8 mouse cellular contexts compared by ENCODE assay signal in the genomic region with DNA sequence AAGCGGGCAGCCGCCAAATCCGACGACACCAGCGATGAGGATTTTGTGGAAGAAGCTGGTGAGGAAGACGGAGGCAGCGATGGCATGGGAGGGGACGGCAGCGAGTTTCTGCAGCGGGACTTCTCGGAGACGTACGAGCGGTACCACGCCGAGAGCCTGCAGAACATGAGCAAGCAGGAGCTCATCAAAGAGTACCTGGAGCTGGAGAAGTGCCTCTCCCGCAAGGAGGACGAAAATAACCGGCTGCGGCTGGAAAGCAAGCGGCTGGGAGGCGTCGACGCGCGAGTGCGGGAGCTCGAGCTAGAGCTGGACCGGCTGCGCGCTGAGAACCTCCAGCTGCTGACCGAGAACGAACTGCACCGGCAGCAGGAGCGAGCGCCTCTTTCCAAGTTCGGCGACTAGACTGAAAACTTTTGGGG. TPM values are rescaled to one million over a fixed set of nuclear protein-coding genes. Genes with fewer than 3 reads are reported as not detected.
DNase-seq lines count a peak whose midpoint lies in the region; ATAC-seq and TF ChIP-seq lines count a peak whose summit lies in the region.

No protein-coding gene starts in this region.

- H3K9me3 ChIP-seq in hindbrain, embryonic 13.5 days, result no peaks in the 10 kb centered on the region
- no peaks in the 10 kb centered on the region for H3K9me3 ChIP-seq in liver, embryonic 16.5 days (replicated peaks; ENCODE audit: control insufficient read depth, low read length)

- H3K9ac ChIP-seq in hindbrain, embryonic 13.5 days, result peak overlapping the region; percentile 82
- peak overlapping the region; percentile 78 for H3K9ac ChIP-seq in liver, embryonic 16.5 days (ENCODE audit: low read depth, low read length)

- peak overlapping the region; percentile 78 for H3ac ChIP-seq in C2C12 (ENCODE audit: control insufficient read depth, insufficient read length, low read depth)

- H3K4me3 ChIP-seq in gastrocnemius, adult 2 months, result peak overlapping the region; percentile 75
- peak overlapping the region; percentile 62 for H3K4me3 ChIP-seq in C2C12 (ENCODE audit: insufficient read depth, poor library complexity, severe bottlenecking)
- peak overlapping the region; percentile 60 for H3K4me3 ChIP-seq in hindbrain, embryonic 13.5 days
- peak overlapping the region; percentile 66 for H3K4me3 ChIP-seq in liver, embryonic 16.5 days (ENCODE audit: low read depth, low read length)

- peak overlapping the region; percentile 91 for H3K27ac ChIP-seq in gastrocnemius, adult 2 months
- H3K27ac ChIP-seq in hindbrain, embryonic 13.5 days, result peak overlapping the region; percentile 91; the same call in 1 of the 2 replicates
- peak overlapping the region; percentile 89 for H3K27ac ChIP-seq in liver, embryonic 16.5 days (ENCODE audit: low read length)

- H3K79me3 ChIP-seq in C2C12 (ENCODE audit: low read depth), result peaks cover 21% of the 10 kb centered on the region

- TF ChIP-seq CTCF in gastrocnemius, adult 2 months (IDR thresholded peaks at IDR 0.05), result no peak
- TF ChIP-seq CTCF in C2C12 (IDR thresholded peaks at IDR 0.05; ENCODE audit: control insufficient read depth, insufficient read depth, insufficient read length), result no peak

- intact Hi-C loops in gastrocnemius, adult 2 months (cut with DNase I), result loop anchor here (1.0 kb wide), 1 partner anchor 42 kb away; no protein-coding TSS in a partner anchor
- intact Hi-C loops in gastrocnemius, postnatal 36 days (cut with DNase I), result loop anchor here (2.0 kb wide), 1 partner anchor 41 kb away; no protein-coding TSS in a partner anchor

- peaks cover 15% of the 10 kb centered on the region for H3K36me3 ChIP-seq in C2C12 (ENCODE audit: control insufficient read depth, insufficient read depth)
- no peaks in the 10 kb centered on the region for H3K36me3 ChIP-seq in hindbrain, embryonic 13.5 days
- no peaks in the 10 kb centered on the region for H3K36me3 ChIP-seq in liver, embryonic 16.5 days (ENCODE audit: control insufficient read depth, insufficient read depth)

- peaks cover 35% of the 10 kb centered on the region for H3K4me1 ChIP-seq in hindbrain, embryonic 13.5 days (replicated peaks)
- peaks cover 19% of the 10 kb centered on the region for H3K4me1 ChIP-seq in liver, embryonic 16.5 days (ENCODE audit: control insufficient read depth, low read depth, low read length)

- WGBS in hindbrain, embryonic 13.5 days, result under 1% methylated on average over 38 of the region's 38 CpGs
- WGBS in liver, embryonic 16.5 days (ENCODE audit: insufficient replicate concordance), result under 1% methylated on average over 38 of the region's 38 CpGs

- no peak for ATAC-seq in hindbrain, embryonic 13.5 days (ENCODE audit: low FRiP score)
- ATAC-seq in liver, embryonic 16.5 days (ENCODE audit: low read depth), result no peak

- peaks cover 41% of the 10 kb centered on the region for H3K79me2 ChIP-seq in C2C12 (ENCODE audit: control insufficient read depth, insufficient read depth)

- no peaks in the 10 kb centered on the region for H3K27me3 ChIP-seq in C2C12 (ENCODE audit: control insufficient read depth, insufficient read depth, insufficient read length)
- H3K27me3 ChIP-seq in hindbrain, embryonic 13.5 days, result peaks cover 15% of the 10 kb centered on the region
- no peaks in the 10 kb centered on the region for H3K27me3 ChIP-seq in liver, embryonic 16.5 days (ENCODE audit: control insufficient read depth, insufficient read depth, low read depth, low read length)

- peak; percentile 72 for DNase-seq in gastrocnemius, adult 2 months
- DNase-seq in gastrocnemius, adult 8-10 months (ENCODE audit: low spot score in 2 of 2), result no peak
- DNase-seq in embryo, embryonic 11 days, result peak; percentile 74
- DNase-seq in retina, postnatal 1 day, result peak; percentile 57
- no peak for DNase-seq in gastrocnemius, postnatal 36 days

- H3K4me2 ChIP-seq in hindbrain, embryonic 13.5 days, result peak overlapping the region; percentile 91
- peak overlapping the region; percentile 81 for H3K4me2 ChIP-seq in liver, embryonic 16.5 days (ENCODE audit: low read depth, low read length)

TF ChIP-seq in C2C12, 6 proteins besides CTCF, POLR2A, EP300 and RAD21:
- no peak for TF ChIP-seq MYOG (IDR thresholded peaks at IDR 0.05; ENCODE audit: control insufficient read depth, extremely low read depth, insufficient read length)
- no peak for TF ChIP-seq FOSL1 (IDR thresholded peaks at IDR 0.05; ENCODE audit: insufficient read depth, low read length, poor library complexity, severe bottlenecking)
- TF ChIP-seq MAX (IDR thresholded peaks at IDR 0.05), result no peak
- no peak for TF ChIP-seq CEBPB (IDR thresholded peaks at IDR 0.05; ENCODE audit: low read depth)
- no peak for TF ChIP-seq USF1 (IDR thresholded peaks at IDR 0.05; ENCODE audit: low read depth)
- TF ChIP-seq MYOD1 (IDR thresholded peaks at IDR 0.05; ENCODE audit: control insufficient read depth, insufficient read length, low read depth), result no peak

RNA-seq across cellular contexts. Expression of gene Hexim1, which starts 1.6 kb away (rescaled TPM):
- total RNA-seq in gastrocnemius, adult 2 months (2021), result 10 to 100 TPM; 18.6 to 21.8 TPM
- total RNA-seq in gastrocnemius, adult 8-10 months (2022), result 10 to 100 TPM; 15.1 to 25.6 (median 18.7) TPM
- polyA plus RNA-seq in C2C12 (2012; fragmentation: generic; extraction: Trizol), result 24.3 TPM
- 3.6 and 4.3 TPM in 2 replicates for polyA plus RNA-seq in hindbrain, embryonic 13.5 days (2015; fragmentation: Nextera tagmentation; extraction: Ambion mirVana)
- 1.7 and 1.9 TPM in 2 replicates for polyA plus RNA-seq in liver, embryonic 16.5 days (2015; fragmentation: Nextera tagmentation; extraction: Ambion mirVana)
- total RNA-seq in gastrocnemius, postnatal 36 days (2021), result 10 to 100 TPM; 14.7 to 17.0 TPM

RNA-seq across cellular contexts. Expression of gene Hexim2, which starts 14.6 kb away (rescaled TPM):
- total RNA-seq in gastrocnemius, adult 2 months (2021), result 1 to 10 TPM; 2.0 to 3.6 TPM
- total RNA-seq in gastrocnemius, adult 8-10 months (2022), result 1 to 10 TPM; 1.7 to 4.0 (median 2.8) TPM
- 3.4 TPM for polyA plus RNA-seq in C2C12 (2012; fragmentation: generic; extraction: Trizol)
- 21.3 and 22.3 TPM in 2 replicates for polyA plus RNA-seq in hindbrain, embryonic 13.5 days (2015; fragmentation: Nextera tagmentation; extraction: Ambion mirVana)
- polyA plus RNA-seq in liver, embryonic 16.5 days (2015; fragmentation: Nextera tagmentation; extraction: Ambion mirVana), result 5.2 and 5.7 TPM in 2 replicates
- 1 to 10 TPM; 2.1 to 2.9 TPM for total RNA-seq in gastrocnemius, postnatal 36 days (2021)

RNA-seq across cellular contexts. Expression of gene Acbd4, which starts 16.1 kb away (rescaled TPM):
- 10 to 100 TPM; 24.2 to 28.6 TPM for total RNA-seq in gastrocnemius, adult 2 months (2021)
- 10 to 100 TPM; 25.6 to 46.5 (median 41.0) TPM for total RNA-seq in gastrocnemius, adult 8-10 months (2022)
- 23.0 TPM for polyA plus RNA-seq in C2C12 (2012; fragmentation: generic; extraction: Trizol)
- 7.3 and 9.0 TPM in 2 replicates for polyA plus RNA-seq in hindbrain, embryonic 13.5 days (2015; fragmentation: Nextera tagmentation; extraction: Ambion mirVana)
- 51.3 and 54.4 TPM in 2 replicates for polyA plus RNA-seq in liver, embryonic 16.5 days (2015; fragmentation: Nextera tagmentation; extraction: Ambion mirVana)
- total RNA-seq in gastrocnemius, postnatal 36 days (2021), result 10 to 100 TPM; 26.8 to 31.1 TPM

RNA-seq across cellular contexts. Expression of gene Plcd3, which starts 16.1 kb away (rescaled TPM):
- total RNA-seq in gastrocnemius, adult 2 months (2021), result 1 to 10 TPM; 4.6 to 5.9 TPM
- total RNA-seq in gastrocnemius, adult 8-10 months (2022), result 1 to 10 TPM; 5.0 to 5.9 (median 5.5) TPM
- polyA plus RNA-seq in C2C12 (2012; fragmentation: generic; extraction: Trizol), result 27.6 TPM
- 1.5 and 1.9 TPM in 2 replicates for polyA plus RNA-seq in hindbrain, embryonic 13.5 days (2015; fragmentation: Nextera tagmentation; extraction: Ambion mirVana)
- polyA plus RNA-seq in liver, embryonic 16.5 days (2015; fragmentation: Nextera tagmentation; extraction: Ambion mirVana), result 0.40 and 0.58 TPM in 2 replicates
- total RNA-seq in gastrocnemius, postnatal 36 days (2021), result 1 to 10 TPM; 3.8 to 4.0 TPM

RNA-seq across cellular contexts. Expression of gene Fmnl1, which starts 53.3 kb away (rescaled TPM):
- 1 to 10 TPM; 4.2 to 5.7 TPM for total RNA-seq in gastrocnemius, adult 2 months (2021)
- total RNA-seq in gastrocnemius, adult 8-10 months (2022), result 1 to 10 TPM; 2.2 to 3.9 (median 3.5) TPM
- 3.7 TPM for polyA plus RNA-seq in C2C12 (2012; fragmentation: generic; extraction: Trizol)
- 3.1 and 3.3 TPM in 2 replicates for polyA plus RNA-seq in hindbrain, embryonic 13.5 days (2015; fragmentation: Nextera tagmentation; extraction: Ambion mirVana)
- polyA plus RNA-seq in liver, embryonic 16.5 days (2015; fragmentation: Nextera tagmentation; extraction: Ambion mirVana), result 5.2 and 6.3 TPM in 2 replicates
- 1 to 10 TPM; 3.6 to 5.6 TPM for total RNA-seq in gastrocnemius, postnatal 36 days (2021)

Comparison
In these comparisons a context has a peak if more than half of its experiments do, and no peak if none do; other contexts are left out.
1. DNase-seq: peak in gastrocnemius, adult 2 months (single experiment), embryo, embryonic 11 days (single experiment) and retina, postnatal 1 day (single experiment); none in gastrocnemius, adult 8-10 months (0 of 2) and gastrocnemius, postnatal 36 days (0 of 2).
2. Peak in every context shown above with its lines, with median percentiles within 50 percentile points of each other: H3K27ac ChIP-seq and H3K4me3 ChIP-seq.